Mouse (Mus musculus) hindbrain, embryonic 15.5 days (tissue): ENCODE results near the gene Kansl3. TPM values are rescaled to one million over a fixed set of nuclear protein-coding genes. Genes with fewer than 3 reads are reported as not detected.
A peak's percentile ranks its signal among the peaks of the same experiment; 100 is the strongest.

Experiments used
- ATAC-seq: fragments of 200-750 bp; cut with Nextera tagmentation; 2 replicates; pipeline ENCODE4 v1.8.0; 2017; ENCODE audit warnings: low read depth, moderate number of reproducible peaks, moderate TSS enrichment; ENCODE audit not compliant: low FRiP score
- H3K27ac ChIP-seq: fragments of 300-500 bp; sonication (generic); replicated peaks from 2 replicates; pipeline ENCODE4 v1.5.1; 2015; ENCODE audit warnings: mild to moderate bottlenecking, inconsistent platforms
- H3K27me3 ChIP-seq: fragments of 300-500 bp; sonication (generic); 2 replicates; pipeline ENCODE4 v1.6.1; 2015; ENCODE audit warnings: control low read depth, inconsistent platforms
- H3K36me3 ChIP-seq: fragments of 300-500 bp; sonication (generic); 2 replicates; pipeline ENCODE4 v1.6.1; 2015; ENCODE audit warnings: control low read depth, inconsistent platforms
- H3K4me1 ChIP-seq: fragments of 300-500 bp; sonication (generic); replicated peaks from 2 replicates; pipeline ENCODE4 v1.6.1; 2015; ENCODE audit warnings: control low read depth, inconsistent platforms
- H3K4me2 ChIP-seq: fragments of 300-500 bp; sonication (generic); 2 replicates; pipeline ENCODE4 v1.6.1; 2015; ENCODE audit warnings: moderate library complexity, mild to moderate bottlenecking, inconsistent platforms
- H3K4me3 ChIP-seq: fragments of 300-500 bp; sonication (generic); 2 replicates; pipeline ENCODE4 v1.5.1; 2015; ENCODE audit warnings: mild to moderate bottlenecking, inconsistent platforms
- H3K9ac ChIP-seq: fragments of 300-500 bp; sonication (generic); 2 replicates; pipeline ENCODE4 v1.6.1; 2015; ENCODE audit warnings: inconsistent platforms
- H3K9me3 ChIP-seq: fragments of 300-500 bp; sonication (generic); 2 replicates; pipeline ENCODE4 v1.6.1; 2016; ENCODE audit warnings: control low read depth, inconsistent platforms
- WGBS: fragments of 180-500 bp; shearing (Covaris S2); methylation state at CpG from one replicate; pipeline ENCODE4 v1.1.7; 2015; 5-methylcytosine and 5-hydroxymethylcytosine counted together
- polyA plus RNA-seq: library from polyadenylated mRNA; unstranded; fragments of >200 nt; fragmentation: Nextera tagmentation; extraction: Ambion mirVana; gene quantifications from 2 replicates; pipeline ENCODE4 v1.2.1, GENCODE M21; 2015

Kansl3 gene
- polyA plus RNA-seq, 1 experiment from 2014 or later: 37.9 TPM

GRCm38 (mm10) chr1:36314959-36315775, 53.8 kb downstream of the Kansl3 start:
- no peak overlapping the region for H3K4me2 ChIP-seq
- H3K27me3 ChIP-seq: no peaks in the 10 kb centered on the region
- no peaks in the 10 kb centered on the region for H3K4me1 ChIP-seq
- no peaks in the 10 kb centered on the region for H3K9me3 ChIP-seq
- H3K4me3 ChIP-seq: no peak overlapping the region
- H3K27ac ChIP-seq: no peak overlapping the region
- peaks cover 2% of the 10 kb centered on the region; the same call in 1 of the 2 replicates for H3K36me3 ChIP-seq
- 86% methylated on average over 11 of the region's 11 CpGs for WGBS
- H3K9ac ChIP-seq: no peak overlapping the region
- no peak for ATAC-seq

GRCm38 (mm10) chr1:36309498-36309901, 59.5 kb downstream of the Kansl3 start:
- H3K27ac ChIP-seq: no peak overlapping the region
- peaks cover 17% of the 10 kb centered on the region for H3K4me1 ChIP-seq
- H3K4me2 ChIP-seq: peak overlapping the region; percentile 97
- no peaks in the 10 kb centered on the region for H3K9me3 ChIP-seq
- no peak overlapping the region for H3K4me3 ChIP-seq
- H3K9ac ChIP-seq: no peak overlapping the region
- ATAC-seq: peak; percentile 11; the same call in 1 of the 2 replicates
- H3K27me3 ChIP-seq: peaks cover 12% of the 10 kb centered on the region; the same call in 1 of the 2 replicates
- no peaks in the 10 kb centered on the region for H3K36me3 ChIP-seq
- WGBS: 21% methylated on average over 3 of the region's 3 CpGs

- peaks cover 17% of the 10 kb centered on the region for H3K4me1 ChIP-seq
- H3K4me3 ChIP-seq: no peak overlapping the region; the same call in 1 of the 2 replicates
- H3K9ac ChIP-seq: no peak overlapping the region
- H3K9me3 ChIP-seq: no peaks in the 10 kb centered on the region
- peak overlapping the region; percentile 97 for H3K4me2 ChIP-seq
- H3K27ac ChIP-seq: no peak overlapping the region
- H3K27me3 ChIP-seq: peaks cover 12% of the 10 kb centered on the region; the same call in 1 of the 2 replicates
- ATAC-seq: no peak
- H3K36me3 ChIP-seq: no peaks in the 10 kb centered on the region
- WGBS: 58% methylated on average over 9 of the region's 9 CpGs
These were observed 60.0 kb downstream of the Kansl3 start for GRCm38 (mm10) chr1:36308966-36309475.

- peaks cover 17% of the 10 kb centered on the region for H3K4me1 ChIP-seq
- no peaks in the 10 kb centered on the region for H3K9me3 ChIP-seq
- no peak overlapping the region for H3K27ac ChIP-seq
- no peaks in the 10 kb centered on the region for H3K36me3 ChIP-seq
- H3K4me3 ChIP-seq: peak overlapping the region; percentile 78
- WGBS: 7% methylated on average over 12 of the region's 12 CpGs
- ATAC-seq: no peak
- H3K27me3 ChIP-seq: peaks cover 12% of the 10 kb centered on the region; the same call in 1 of the 2 replicates
- H3K4me2 ChIP-seq: peak overlapping the region; percentile 97
- peak overlapping the region; percentile 56; the same call in 1 of the 2 replicates for H3K9ac ChIP-seq
These were observed 60.5 kb downstream of the Kansl3 start for GRCm38 (mm10) chr1:36308451-36308901.

GRCm38 (mm10) chr1:36307495-36308280, 61.3 kb downstream of the Kansl3 start, which contains the start of gene Arid5a:
Gene Arid5a, plus strand, starts transcription at chr1:36307733.
- WGBS: under 1% methylated on average over 65 of the region's 65 CpGs
- peaks cover 23% of the 10 kb centered on the region for H3K4me1 ChIP-seq
- no peaks in the 10 kb centered on the region for H3K36me3 ChIP-seq
- no peaks in the 10 kb centered on the region for H3K9me3 ChIP-seq
- H3K9ac ChIP-seq: peak within 1 kb of the TSS; percentile 56
- ATAC-seq: peak; percentile 90
- H3K4me2 ChIP-seq: peak within 1 kb of the TSS; percentile 97
- peaks cover 12% of the 10 kb centered on the region; the same call in 1 of the 2 replicates for H3K27me3 ChIP-seq
- H3K4me3 ChIP-seq: peak within 1 kb of the TSS; percentile 78
- H3K27ac ChIP-seq: peak within 1 kb of the TSS; percentile 75

- no peak overlapping the region for H3K9ac ChIP-seq
- peak; percentile 13 for ATAC-seq
- WGBS: 68% methylated on average over 7 of the region's 7 CpGs
These were observed 61.9 kb downstream of the Kansl3 start for GRCm38 (mm10) chr1:36307121-36307494.

GRCm38 (mm10) chr1:36306120-36306519, 62.9 kb downstream of the Kansl3 start:
- H3K9ac ChIP-seq: no peak overlapping the region
- 85% methylated on average over 6 of the region's 6 CpGs for WGBS
- peaks cover 12% of the 10 kb centered on the region; the same call in 1 of the 2 replicates for H3K27me3 ChIP-seq
- no peak overlapping the region for H3K4me3 ChIP-seq
- no peak overlapping the region for H3K27ac ChIP-seq
- H3K4me1 ChIP-seq: peaks cover 23% of the 10 kb centered on the region
- no peak overlapping the region for H3K4me2 ChIP-seq
- H3K9me3 ChIP-seq: no peaks in the 10 kb centered on the region
- ATAC-seq: no peak
- no peaks in the 10 kb centered on the region for H3K36me3 ChIP-seq

More at GRCm38 (mm10) chr1:36307121-36307494, 61.9 kb downstream of the Kansl3 start:
- Histone ChIP-seq H3K4me1 (peaks cover 23% of the 10 kb centered on the region), H3K4me3 (no peak overlapping the region), H3K27me3 (peaks cover 12% of the 10 kb centered on the region; the same call in 1 of the 2 replicates), H3K27ac (no peak overlapping the region), H3K36me3 (no peaks in the 10 kb centered on the region), H3K9me3 (no peaks in the 10 kb centered on the region), H3K4me2 (no peak overlapping the region; the same call in 1 of the 2 replicates)

GRCm38 (mm10) chr1:36304764-36305163, 64.2 kb downstream of the Kansl3 start:
- Histone ChIP-seq H3K9ac (no peak overlapping the region), H3K4me2 (no peak overlapping the region), H3K4me3 (no peak overlapping the region), H3K27ac (no peak overlapping the region), H3K4me1 (peaks cover 23% of the 10 kb centered on the region), H3K27me3 (peaks cover 9% of the 10 kb centered on the region; the same call in 1 of the 2 replicates), H3K36me3 (no peaks in the 10 kb centered on the region), H3K9me3 (no peaks in the 10 kb centered on the region)
- ATAC-seq: no peak
- 77% methylated on average over 7 of the region's 7 CpGs for WGBS

- Histone ChIP-seq H3K4me3 (peak overlapping the region; percentile 43), H3K27ac (no peak overlapping the region; the same call in 1 of the 2 replicates), H3K9ac (peak overlapping the region; percentile 51), H3K9me3 (no peaks in the 10 kb centered on the region), H3K4me2 (peak overlapping the region; percentile 93), H3K36me3 (no peaks in the 10 kb centered on the region), H3K4me1 (peaks cover 15% of the 10 kb centered on the region), H3K27me3 (no peaks in the 10 kb centered on the region)
- WGBS: 9% methylated on average over 30 of the region's 30 CpGs
- peak; percentile 24; the same call in 1 of the 2 replicates for ATAC-seq
These were observed 65.3 kb downstream of the Kansl3 start for GRCm38 (mm10) chr1:36303381-36304320.

- 13% methylated on average over 9 of the region's 9 CpGs for whole genome bisulfite sequencing
- Histone ChIP-seq H3K4me2 (peak overlapping the region; percentile 93), H3K27ac (no peak overlapping the region; the same call in 1 of the 2 replicates), H3K4me3 (peak overlapping the region; percentile 43), H3K9ac (peak overlapping the region; percentile 51), H3K27me3 (no peaks in the 10 kb centered on the region; the same call in 1 of the 2 replicates), H3K4me1 (peaks cover 8% of the 10 kb centered on the region), H3K36me3 (no peaks in the 10 kb centered on the region), H3K9me3 (no peaks in the 10 kb centered on the region)
- no peak for ATAC-seq
These were observed 66.0 kb downstream of the Kansl3 start for GRCm38 (mm10) chr1:36302957-36303356.

GRCm38 (mm10) chr1:36302273-36302672, 66.7 kb downstream of the Kansl3 start:
- ATAC-seq: no peak
- Histone ChIP-seq H3K4me2 (no peak overlapping the region), H3K27ac (no peak overlapping the region), H3K9ac (no peak overlapping the region), H3K4me1 (peaks cover 6% of the 10 kb centered on the region), H3K36me3 (no peaks in the 10 kb centered on the region), H3K27me3 (no peaks in the 10 kb centered on the region; the same call in 1 of the 2 replicates), H3K4me3 (no peak overlapping the region), H3K9me3 (no peaks in the 10 kb centered on the region)
- WGBS: 74% methylated on average over 8 of the region's 8 CpGs
